Mouse (Mus musculus): Measurements from ENCODE around the gene Akap13.

The Akap13 gene

DNA sequence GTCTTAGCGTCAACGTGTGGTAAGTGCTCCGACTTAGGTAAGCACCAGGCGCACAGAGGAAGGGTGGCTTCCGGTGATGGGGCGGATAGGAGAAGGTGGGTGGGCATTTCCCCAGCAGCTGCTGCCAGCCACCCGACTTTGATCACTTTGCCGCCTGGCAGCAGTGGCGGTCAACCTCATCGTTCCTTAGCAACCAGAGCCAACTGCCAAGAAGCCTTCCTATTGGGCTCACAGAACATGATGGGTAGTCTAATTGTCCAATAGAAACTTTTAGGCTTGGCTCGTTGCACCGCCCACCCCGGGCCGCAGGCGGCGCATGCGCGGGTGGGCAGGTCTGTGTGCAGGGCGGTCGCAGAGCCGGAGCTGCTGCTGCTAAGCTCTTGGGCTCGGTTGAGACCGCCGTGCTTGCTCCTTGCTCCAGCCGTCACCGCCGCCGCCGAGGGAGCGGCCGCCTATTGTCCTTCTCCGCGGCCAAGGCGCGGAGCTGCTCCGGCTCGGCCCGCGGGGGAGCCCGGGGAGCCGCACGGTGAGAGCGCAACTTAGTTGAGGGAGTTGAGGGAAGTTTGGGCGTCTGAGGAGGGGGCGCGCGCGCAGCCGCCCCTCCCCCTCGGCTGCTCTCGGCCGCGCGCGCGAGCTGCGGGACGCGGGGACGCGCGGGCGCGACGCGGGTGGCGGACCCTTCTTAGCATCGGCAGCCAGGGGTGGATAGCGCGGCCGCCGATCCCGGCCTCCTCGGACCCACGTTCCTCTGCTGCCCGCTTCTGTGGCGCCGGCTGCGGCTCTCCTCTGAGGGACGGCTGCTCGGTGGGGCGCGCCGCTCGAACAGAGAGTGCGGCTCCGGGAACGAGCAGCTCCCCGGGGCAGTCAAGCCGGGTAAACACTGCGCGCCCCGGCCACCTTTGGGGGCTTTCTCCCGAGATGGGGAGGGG is at the start of gene Akap13:
Gene Akap13, plus strand, starts transcription at position 312 of the 929 bp plus-strand sequence.
- DNase-seq: peak; percentile 96 to 98

DNA sequence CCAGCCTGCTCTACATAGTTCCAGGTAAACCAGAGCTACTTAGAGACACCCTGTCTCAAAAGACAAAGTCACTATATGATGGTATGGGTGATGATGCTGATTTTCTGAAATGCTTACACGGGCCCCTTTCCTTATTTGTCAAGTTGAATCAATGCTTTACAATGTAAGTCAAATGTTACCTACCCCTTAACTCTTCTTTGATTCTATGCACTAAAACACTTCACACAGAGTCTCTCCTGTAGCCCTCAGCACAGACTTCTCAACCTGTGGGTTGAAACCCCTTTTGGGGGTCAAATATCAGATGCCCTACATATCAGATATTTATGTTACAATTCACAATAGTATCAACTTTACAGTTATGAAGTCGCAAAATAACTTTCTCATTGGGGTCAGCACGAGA is 44.7 kb upstream of the Akap13 start:
- no peak for DNase-seq

DNA sequence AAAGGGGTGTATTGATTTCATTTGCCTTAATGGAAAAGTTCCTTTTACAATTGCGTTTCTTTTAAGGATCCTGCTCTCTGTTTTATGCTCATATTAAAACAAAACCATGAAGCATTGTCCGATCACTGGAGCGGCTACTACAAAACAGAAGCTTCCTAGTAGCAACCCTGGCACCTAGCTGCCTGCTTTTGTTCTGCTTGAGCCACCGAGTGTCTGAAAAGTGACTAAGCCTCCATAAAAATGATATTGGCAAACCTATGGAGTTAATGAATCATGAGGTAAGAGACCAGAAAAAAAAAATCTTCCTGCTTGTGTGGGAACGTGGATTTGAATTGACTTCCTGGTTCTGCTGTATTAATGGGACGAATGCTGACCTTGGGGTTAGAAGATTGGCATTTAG is 44.1 kb upstream of the Akap13 start:
- DNase-seq: no peak

DNA sequence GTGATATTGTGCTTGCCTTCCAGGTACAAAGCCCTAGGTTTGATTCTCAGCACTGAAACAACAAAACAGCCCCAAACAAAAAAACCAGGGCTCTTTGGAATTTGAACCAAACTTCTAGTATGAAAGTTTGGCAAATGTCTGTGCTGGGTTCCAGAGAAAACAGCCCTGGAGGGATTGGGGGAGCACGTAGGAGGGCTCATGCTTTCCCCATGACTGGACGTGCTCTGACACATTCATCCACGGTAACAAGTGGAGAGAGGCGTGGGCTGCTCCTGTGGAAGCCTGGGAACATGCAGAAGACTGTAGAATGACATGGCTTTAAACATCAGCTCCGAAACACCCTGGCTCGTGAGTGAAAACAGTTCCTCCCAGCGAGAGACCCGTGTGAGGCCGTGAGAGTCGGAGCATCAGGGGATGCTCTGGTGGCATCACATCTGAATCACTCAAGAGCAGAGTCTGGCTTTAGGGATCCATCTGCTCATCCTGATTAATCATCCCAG is 43.3 kb upstream of the Akap13 start:
- DNase-seq: no peak

DNA sequence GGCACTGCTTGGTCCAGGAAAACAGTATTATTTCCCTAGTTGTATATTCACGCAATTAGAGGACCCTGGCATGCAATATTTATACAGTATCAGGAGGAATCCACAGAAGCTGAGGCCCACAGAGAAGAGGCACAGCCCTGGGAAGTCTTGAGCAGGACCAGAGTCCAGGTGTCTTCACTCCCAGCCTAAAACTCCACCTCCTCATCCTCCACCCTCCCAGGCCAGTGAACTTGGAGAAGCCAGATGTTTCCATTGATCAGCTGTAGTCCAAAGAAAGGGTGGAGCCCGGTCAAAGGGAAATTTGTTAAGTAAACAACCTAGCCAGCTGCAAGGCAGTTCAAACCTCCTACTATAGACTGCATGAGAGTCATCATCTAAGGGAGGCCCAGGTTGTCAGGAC is 42.8 kb upstream of the Akap13 start:
- no peak for DNase-seq

DNA sequence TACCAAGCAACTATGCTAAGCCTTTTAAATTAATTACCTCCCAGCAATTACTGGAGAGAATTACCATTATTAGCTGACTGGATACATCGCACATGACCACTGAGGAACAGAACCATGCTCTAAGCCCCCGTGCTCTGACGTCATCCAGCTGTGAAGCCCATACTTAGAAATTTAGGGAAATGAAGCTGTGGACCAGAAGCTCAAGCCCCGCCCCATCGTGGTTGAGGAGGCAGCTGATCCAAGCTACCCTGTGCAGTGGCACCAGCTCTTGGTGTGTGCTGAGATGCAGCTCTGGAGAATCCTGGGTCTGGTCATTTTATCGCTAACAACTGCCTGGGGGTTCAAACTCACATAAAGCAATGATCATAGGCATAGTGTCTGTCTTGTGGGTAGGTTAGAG is 41.4 kb upstream of the Akap13 start:
- no peak for DNase-seq

DNA sequence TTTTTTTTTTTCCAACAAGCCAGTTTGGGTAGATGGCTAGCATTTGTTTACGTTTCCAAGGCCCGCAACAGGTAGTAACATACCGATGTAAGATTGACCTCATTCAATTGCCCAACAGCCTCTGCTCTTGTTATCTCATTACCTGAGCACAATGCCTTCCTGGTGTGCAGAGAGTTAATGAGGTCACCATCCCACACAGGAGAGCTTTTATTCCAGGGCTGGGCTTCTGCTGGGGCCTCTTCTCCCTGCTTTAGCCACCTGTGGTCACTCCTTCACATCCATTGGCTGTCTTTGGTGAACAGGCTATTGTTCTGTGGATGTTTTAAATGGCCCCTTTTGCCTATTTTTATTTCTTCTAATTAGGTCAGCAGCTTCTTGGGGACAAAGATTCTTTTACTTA is 41.0 kb upstream of the Akap13 start:
- no peak for DNase-seq

DNA sequence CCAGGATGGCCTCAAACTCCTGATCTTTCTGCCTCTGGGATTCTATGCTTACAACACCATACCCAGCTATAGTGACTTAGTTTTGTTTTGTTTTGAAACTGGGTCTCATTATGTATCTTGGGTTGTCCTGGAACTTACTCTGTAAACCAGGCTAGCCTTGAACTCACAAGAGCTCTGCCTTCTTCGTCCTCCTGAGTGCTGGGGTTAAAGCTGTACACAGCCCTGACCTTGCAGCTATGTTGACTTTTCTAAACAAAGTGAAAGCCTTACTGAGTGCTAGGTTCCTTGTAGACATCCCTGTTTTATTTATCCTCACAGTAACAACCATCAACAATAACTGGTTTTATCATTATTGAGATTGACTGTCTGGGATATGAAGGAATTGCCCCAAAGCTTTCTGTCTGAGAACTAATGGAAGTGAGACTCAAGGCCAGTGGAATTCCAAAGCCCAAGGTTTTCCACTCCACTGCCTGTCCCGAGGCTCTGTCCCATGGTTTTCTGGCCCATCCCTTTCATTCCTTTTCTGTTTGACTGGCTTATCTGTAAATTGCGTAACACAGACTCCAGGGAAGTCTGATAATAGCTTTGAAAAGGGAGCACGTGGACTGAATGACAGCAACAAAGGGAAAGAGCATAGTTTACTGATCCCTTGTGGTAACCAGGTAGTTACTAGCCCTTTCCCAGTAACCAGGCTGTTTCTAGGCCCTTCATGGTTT is 40.0 kb upstream of the Akap13 start:
- DNase-seq: no peak

DNA sequence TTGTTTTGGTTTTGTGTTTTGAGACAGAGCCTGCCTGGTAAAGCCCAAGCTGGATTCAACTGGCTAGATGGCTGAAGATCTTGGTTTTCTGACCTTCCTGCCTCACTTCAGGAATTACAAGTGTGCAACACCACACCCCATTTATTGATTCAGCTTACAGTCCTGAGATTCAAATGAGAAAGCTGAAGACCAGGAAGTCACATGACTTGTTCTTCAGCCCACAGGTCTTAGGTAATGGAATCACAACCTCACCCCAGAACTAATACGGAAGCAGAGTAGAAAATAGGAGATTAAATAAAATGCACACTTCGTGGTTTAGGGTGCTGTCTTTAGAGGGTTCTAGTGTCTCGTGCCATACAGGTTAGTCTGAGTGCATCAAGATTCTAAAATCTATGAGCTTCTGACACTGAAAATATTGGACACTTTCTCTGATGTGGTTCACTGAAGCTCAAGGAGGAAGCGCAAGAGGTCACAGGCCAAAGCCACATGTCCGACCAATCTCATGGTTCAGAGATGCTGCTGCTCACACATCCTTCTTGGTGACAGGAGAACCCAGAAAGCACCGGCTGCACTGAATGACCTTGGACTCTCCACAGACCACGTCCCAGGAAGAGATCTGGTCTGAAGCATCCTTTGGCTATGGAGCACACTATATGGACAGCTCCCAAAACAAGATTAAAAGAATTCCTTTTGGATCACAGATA is 39.3 kb upstream of the Akap13 start:
- no peak for DNase-seq

DNA sequence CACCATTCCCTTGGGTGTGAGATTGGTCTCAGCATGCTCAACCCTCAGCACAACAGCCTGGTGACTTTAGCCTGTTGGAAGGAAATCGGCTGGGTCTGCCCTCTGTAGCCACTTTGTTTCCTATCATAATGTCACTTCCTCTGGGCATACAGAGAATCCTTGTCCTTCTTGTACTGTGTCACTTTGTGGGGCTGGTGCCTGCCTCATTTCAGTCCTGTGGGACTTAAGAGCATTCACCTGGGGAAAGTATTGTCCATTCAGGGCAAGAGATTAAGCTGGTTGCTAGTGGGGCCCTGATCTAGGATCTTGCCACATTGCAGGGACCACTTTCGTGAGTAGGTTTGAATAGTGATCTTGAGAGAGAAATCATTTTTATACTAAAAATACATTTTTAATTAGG is 34.4 kb upstream of the Akap13 start:
- no peak for DNase-seq

DNA sequence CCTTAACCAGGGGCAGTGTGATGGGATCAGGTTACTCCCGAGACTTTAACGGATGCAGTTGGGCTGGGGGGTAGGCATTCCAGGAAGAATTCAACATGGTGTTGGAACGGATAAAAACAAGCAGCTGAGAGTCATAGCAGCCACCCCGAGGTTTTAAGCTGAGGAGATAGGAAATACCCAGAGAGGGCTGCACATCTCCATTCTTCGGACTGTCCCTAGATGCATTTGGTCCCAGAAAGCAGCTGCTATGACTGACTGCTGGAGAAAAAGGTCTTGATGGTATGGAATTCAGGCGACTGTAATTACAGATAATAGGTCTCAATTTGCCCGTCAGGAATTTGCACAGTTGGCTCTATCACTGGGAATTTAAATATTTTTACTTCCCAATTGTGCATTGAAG is 31.2 kb upstream of the Akap13 start:
- no peak for DNase-seq

DNA sequence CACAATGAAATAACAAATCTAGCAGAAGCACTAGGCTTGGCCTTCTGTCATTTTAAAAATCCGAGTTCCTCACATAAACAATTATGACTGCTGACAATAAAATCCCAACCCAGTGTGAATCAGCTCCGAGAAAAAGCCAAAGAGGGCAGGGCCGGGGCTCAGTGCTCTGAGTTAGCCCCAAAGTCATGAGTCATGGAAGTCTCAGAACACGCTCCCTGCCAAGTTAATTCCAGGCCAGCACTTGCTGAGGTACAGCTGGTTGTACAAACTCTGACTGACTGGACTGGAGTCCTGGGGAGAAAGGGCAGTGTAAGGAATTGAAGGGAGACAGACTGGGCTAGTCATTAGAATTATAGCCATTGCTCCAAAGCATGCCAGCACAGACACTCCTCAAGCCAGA is 28.0 kb upstream of the Akap13 start:
- DNase-seq: peak; percentile 6 to 21

DNA sequence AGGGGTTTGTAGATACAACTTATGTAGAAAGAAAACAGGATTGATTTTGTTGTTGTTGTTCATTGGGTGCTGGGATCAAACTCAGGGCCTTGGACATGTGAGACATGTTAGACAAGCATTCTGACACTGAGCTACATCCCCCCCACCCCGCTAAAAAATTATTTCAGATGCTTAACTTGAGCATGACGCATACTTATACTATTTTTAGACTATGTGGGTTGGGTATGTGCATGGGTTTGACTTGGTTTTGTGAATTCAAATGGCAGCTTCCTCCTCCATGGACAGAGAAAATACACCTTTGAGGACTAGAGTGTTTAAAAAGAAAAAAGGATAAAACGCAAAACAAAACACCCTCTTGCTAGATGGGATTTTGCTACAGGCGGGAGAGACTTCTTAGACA is 26.4 kb upstream of the Akap13 start:
- DNase-seq: no peak

DNA sequence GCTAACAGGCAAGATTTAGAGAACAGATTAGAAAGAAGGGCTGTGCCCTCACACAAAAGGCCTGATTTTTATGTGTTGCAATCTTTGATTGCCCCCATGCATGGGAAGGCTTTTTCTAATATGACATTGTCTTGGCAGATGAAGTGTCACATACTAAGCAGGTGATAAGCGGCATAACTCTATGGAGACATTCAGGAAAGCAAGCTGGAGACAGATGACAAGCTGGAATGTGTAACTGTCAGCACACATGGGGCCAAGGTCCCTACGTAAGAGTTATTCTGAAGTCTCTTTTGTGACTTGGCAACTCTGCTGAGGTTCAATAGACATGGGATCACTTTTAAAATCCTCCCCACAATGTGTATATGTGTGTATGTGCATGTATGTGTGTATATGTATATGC is 24.8 kb upstream of the Akap13 start:
- no peak for DNase-seq

DNA sequence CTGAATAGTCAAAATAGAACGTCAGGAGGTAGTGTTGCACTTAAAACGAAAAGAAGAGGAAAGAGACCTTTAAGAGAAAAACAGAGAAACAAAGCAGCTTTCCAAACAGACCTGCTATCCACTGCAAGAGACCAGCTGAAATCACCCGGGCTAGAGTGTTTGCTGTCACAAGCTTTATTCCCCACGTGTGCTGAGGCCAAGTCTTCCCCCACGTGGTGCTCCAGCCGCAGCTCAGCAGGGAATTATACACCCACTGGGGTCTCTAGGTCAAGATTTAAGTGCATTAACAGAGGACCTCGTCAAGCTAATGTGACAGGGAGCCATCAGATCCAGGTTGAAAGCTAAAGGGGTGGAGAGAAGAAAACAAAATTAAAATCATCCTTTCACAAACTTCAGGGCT is 24.3 kb upstream of the Akap13 start:
- no peak for DNase-seq

DNA sequence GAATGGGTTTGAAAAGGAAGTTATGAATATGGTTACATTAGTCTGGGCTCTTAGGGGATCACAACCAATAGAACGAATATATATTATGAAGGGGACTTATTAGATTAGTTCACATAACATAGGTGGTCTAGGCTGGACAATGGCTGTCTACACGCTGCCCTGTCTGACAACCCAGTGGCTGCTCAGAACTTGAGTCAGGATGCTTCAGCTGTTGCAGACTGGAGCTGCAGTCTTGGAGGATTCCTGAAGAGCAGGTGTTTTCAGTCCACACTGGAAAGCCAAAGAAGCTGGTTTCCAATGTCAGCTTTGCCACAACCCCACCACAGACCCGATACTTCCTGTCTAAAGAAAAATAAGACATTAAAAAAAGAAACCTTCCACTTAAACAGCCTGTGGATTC is 23.3 kb upstream of the Akap13 start:
- no peak for DNase-seq

DNA sequence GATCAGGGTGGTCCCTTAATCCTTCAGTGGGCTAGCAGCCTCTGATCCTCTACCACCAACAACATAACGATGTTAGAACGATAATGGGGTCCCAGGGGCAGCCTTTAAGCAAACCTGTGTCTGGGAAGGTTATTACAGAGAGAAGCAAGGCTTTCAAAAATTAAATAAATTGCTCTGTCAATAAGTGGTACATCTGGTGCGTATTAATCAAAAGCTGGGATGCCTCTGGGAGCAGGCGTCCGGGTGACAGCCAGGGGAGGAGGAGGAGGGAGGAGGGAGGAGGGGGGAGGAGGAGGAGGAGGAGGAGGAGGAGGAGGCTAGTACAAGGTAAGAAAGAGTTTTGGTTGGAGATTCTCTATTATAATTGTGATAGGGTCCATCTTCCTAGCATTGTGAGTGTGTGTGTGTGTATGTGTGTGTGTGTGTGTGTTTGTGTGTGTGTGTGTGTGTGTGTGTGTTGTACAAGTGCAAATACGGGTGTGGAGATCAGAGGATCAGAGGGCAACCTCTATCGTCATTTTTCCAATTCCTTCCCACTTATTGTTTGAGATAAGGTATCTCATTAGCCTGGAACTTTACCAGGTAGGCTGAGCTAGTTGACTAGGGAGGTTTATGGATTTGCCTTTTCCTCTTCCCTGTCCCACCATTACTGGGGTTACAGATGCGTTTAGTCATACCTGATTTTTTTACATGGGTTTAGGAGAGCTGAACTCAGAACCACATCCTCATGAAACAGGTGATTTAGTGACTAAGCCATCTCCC is 18.7 kb upstream of the Akap13 start:
- no peak for DNase-seq

DNA sequence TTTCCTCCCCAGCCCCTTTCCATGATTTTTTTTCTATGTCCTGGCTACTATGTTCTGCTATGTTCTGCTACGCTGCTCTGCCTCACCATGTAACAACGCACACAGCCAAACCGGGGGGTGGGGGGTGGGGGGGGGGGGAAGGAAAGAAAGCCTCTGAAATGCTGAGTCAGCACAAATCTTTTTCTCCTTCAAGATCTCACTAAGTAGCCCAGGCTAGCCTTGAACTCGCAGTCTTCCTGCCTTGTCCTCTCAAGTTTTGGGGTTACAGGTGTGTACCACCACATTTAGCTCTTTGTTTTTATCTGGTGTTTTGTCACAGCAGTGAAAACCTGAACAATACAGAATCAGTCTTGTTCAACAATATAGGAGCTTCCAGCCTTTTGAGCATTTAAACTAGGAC is 15.8 kb upstream of the Akap13 start:
- no peak for DNase-seq

DNA sequence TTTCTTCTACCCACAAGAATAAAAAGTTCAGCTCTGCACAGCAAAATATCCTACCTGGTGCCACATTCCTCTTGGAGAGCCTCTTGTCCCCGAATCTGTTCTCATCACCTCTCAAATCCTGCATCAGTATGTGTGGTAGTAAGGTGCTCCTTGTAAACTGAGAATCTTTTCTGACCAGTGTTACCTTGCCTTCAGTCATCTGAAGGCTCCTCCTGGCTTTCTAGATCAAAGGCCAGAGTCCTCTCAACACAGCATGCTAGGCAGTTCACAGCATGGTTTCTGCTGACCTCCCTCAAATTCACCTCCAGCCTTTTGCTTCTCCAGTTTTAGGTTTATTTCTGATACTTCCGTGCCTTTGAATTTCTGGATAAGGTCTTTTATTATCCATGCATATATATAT is 15.1 kb upstream of the Akap13 start:
- DNase-seq: no peak

DNA sequence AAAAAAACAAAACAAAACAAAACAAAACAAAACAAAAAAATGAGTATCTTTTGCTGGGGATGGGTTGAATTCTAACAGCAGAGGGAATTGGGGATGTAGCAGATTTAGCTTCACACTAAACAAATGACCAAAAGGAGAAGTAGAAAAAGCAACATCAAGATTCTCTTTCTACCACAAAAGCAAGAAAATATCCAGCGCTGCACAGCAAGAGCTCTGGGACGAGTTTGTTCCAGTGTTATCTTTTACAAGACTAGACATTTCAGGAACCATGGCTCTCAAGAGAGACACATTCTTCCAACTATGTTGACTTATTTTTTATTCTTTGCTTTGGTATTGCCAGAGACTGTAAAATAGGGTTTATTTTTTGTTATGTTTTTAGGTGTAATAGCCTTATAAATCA is 13.4 kb upstream of the Akap13 start:
- DNase-seq: no peak

DNA sequence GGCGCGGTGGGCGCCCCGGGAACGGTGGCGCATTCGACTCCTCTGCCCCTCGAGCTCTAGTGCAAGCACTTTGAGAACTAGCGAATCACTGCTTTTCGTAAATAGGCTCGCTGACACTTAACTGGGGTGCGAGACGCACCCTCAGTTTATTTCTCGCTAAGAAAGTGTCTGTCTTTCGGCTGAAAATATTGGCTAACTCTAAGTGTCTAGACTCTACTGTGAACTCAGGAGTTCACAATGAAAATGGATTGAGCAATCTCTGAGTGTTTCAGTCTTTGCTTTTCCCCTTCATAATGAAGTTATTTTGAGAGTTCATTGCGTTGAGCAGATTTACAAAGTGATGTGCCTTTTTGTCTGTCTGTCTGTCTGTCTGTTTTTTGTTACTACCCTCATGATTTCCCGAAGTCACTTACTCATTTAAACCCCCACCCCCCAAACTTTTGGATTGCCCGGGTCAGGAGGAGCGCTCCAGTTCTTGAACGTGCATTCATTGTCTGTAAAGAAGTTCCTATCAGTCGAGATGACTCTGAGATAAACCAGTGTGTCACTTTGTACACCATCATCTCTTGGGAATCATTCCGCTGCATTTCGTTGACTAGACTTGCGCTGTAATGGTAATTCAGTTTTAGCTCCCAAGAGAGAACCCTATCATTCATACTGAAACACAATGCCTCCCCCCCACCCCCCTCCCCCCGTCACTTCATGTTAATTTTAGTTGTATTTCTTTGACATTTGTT is 986 bp downstream of the Akap13 start:
- DNase-seq: peak in 1 of 2 experiments; percentile 14

DNA sequence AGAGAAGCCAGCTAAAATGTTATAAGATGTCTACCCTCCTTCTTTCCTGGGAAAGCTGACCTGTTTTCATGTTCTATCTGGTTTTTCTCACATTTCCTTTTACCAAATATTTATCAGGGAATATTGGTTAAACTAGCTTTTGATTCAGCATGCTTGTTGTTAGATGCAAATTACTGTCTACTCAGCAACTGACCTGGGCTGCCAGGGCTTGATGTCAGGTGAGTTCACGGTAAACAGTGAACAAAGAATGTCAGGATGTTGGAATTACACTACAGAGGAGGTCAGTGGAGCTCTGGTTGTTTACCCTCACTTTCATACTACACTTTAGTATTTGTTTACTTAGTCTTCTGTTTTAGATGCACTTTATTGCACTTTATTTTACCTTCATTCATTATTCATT is 5.0 kb downstream of the Akap13 start:
- no peak for DNase-seq

Data from cerebellum, postnatal 14 days (tissue).